Mouse (Mus musculus): Measurements from ENCODE around the gene Olfr222.

Olfr222 gene

GRCm38 (mm10) chr11:59560906-59561305 lies 15.1 kb downstream of the Olfr222 start:
- POLR2A ChIA-PET: interaction anchor here in 1 of 4 experiments (1.2 kb wide), 1 partner anchor 10 kb away, joined by 3 read pairs; no protein-coding TSS in a partner anchor

GRCm38 (mm10) chr11:59554535-59554934 lies 21.5 kb downstream of the Olfr222 start:
- ChIA-PET POLR2A (interaction anchor here in 1 of 4 experiments (0.7 to 1.1 kb wide), 3 partner anchors 10 to 14 kb away, joined by 3 to 4 read pairs (median 3); no protein-coding TSS in a partner anchor), CTCF (interaction anchor here in 2 of 4 experiments (1.1 kb wide), 2 partner anchors 14 to 28 kb away, joined by 3 read pairs; partner anchors contain the start of gene Zkscan17 (in 1 of the 2))

More at GRCm38 (mm10) chr11:59560906-59561305, 15.1 kb downstream of the Olfr222 start:
- CTCF ChIA-PET: interaction anchor here in 3 of 4 experiments (0.6 to 1.0 kb wide), 4 partner anchors 10 to 485 kb away, joined by 3 to 4 read pairs (median 3); no protein-coding TSS in a partner anchor

GRCm38 (mm10) chr11:59554127-59554526 lies 21.9 kb downstream of the Olfr222 start:
- ChIA-PET POLR2A (interaction anchor here in 1 of 4 experiments (0.7 to 1.1 kb wide), 3 partner anchors 10 to 15 kb away, joined by 3 to 4 read pairs (median 3); no protein-coding TSS in a partner anchor), CTCF (interaction anchor here in 2 of 4 experiments (1.1 kb wide), 2 partner anchors 15 to 28 kb away, joined by 3 read pairs; partner anchors contain the start of gene Zkscan17 (in 1 of the 2))

DNA sequence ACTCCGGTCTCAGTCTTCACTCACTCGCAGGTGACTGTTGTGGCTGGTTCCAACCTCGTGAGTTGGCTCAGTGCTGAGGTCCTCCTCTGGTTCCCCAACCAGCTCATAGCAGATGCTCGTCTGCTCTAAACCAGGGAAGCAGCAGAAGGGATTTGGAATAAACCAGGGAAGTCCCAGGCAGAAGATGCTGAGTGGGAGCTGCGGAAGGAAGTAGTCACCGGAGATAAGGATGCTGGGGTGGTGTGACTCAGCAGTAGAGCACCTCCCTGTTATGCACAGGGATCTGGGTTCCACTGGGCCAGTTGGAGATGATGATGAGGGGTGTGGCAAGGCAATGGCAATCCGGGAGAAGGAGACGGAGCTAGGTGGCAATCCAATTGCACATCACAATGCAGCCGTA lies 32.0 kb downstream of the Olfr222 start:
- CTCF ChIA-PET: interaction anchor here in 1 of 4 experiments (1.2 kb wide), 1 partner anchor 19 kb away, joined by 5 read pairs; no protein-coding TSS in a partner anchor
- POLR2A ChIA-PET: interaction anchor here in 2 of 4 experiments (0.9 to 1.3 kb wide), 5 partner anchors 9 to 26 kb away, joined by 3 to 4 read pairs (median 4); partner anchors contain the start of gene Zkscan17 (in 1 of the 2)

- ChIA-PET POLR2A (interaction anchor here in 1 of 4 experiments (1.0 to 1.3 kb wide), 2 partner anchors 9 to 11 kb away, joined by 3 to 4 read pairs; no protein-coding TSS in a partner anchor), CTCF (interaction anchor here in 1 of 4 experiments (0.5 kb wide), 1 partner anchor 320 kb away, joined by 7 read pairs; no protein-coding TSS in a partner anchor)
Observed at GRCm38 (mm10) chr11:59543376-59543775, 32.7 kb downstream of the Olfr222 start.

DNA sequence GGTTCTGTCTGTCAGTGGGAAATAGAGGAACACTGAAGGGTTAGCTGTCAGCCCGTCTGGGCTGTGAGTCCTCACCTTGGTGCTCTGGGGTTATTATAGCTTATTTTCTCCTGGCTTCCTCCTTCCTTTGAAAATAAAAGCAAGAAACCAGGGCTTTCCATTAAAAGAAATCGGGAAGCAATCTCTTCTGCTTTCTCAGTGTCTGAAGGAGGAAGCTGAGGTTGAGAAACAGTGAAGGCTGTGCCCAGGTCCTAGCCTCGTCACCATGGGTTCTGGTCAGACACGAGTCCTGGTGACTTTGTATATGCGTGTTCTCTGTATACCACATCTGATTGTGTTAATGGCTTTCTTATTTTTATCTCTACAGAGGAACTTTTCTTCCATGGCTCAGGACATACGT lies 33.6 kb downstream of the Olfr222 start:
- CTCF ChIA-PET: interaction anchor here in 1 of 4 experiments (0.7 kb wide), 1 partner anchor 17 kb away, joined by 4 read pairs; no protein-coding TSS in a partner anchor
- POLR2A ChIA-PET: no interaction called here

DNA sequence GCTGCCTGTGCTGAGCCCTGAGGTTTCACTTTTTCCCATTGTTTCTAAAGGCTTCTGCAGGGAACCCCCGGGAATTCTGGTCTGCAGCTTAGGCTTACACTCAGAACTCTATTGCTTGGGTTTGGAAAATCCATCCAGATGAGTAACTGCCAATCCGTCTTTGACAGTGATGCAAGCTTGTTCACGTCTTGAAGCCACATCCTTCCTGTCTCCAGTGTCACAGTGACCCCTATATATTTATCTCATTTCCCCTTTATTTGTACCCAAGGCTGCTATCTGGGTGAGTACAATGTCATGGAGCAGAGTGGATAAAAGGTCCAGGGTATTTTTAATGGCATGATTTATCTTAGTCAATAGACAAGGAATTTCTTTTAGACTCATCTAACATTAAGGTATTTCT lies 34.7 kb downstream of the Olfr222 start, which contains the start of gene Nlrp3:
TSS of gene Nlrp3 (plus strand) at position 245 of the 400 bp plus-strand sequence.
- ChIA-PET CTCF (interaction anchor here in 2 of 4 experiments (1.0 to 2.1 kb wide), 3 partner anchors 16 to 83 kb away, joined by 3 to 8 read pairs (median 3); no protein-coding TSS in a partner anchor), POLR2A (interaction anchor here in 1 of 4 experiments (0.8 kb wide), 1 partner anchor 69 kb away, joined by 3 read pairs; the partner anchor contains the start of gene Zfp867)

DNA sequence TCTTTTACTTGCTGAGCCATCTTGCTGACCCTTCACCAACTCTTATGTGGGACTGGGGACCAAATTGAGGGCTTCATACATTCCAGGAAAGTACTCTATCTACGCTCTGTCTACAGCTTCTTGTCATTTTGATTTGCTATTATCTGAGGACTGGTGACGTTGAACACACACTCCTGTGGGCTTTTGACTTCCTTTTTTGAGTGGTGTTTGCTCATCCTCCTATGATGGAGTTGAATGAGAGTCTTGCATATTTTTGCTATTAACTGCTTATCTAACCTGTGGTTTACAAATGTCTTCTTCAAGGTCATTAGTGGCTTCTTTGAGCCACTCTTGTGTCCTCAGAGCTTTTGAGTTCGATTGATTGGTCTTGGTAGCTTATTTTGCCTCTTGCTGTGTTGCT lies 35.9 kb downstream of the Olfr222 start:
- POLR2A ChIA-PET: interaction anchor here in 1 of 4 experiments (0.8 kb wide), 1 partner anchor 15 kb away, joined by 3 read pairs; no protein-coding TSS in a partner anchor
- CTCF ChIA-PET: interaction anchor here in 1 of 4 experiments (2.1 kb wide), 1 partner anchor 15 kb away, joined by 8 read pairs; no protein-coding TSS in a partner anchor

DNA sequence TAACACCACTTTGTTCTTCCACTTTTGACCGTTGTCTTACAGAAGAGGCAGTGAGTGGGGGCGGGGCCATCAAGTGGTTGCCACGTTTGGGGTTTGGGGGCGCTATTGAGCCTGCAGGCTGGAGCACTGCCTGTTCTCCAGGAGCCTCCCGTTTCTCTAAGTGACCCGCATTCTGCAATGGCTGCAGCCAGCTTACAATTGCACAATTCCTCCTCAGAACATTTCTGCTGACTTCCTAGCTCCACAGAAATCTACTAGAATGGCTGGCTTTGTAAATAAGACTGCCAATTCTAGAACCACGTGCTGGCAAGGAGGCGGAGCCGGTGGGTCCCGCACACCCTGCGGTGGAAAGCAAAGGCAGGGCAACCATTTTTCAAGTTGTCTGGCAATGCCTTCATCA lies 37.6 kb downstream of the Olfr222 start:
- ChIA-PET POLR2A (interaction anchor here in 2 of 4 experiments (1.0 to 2.0 kb wide), 3 partner anchors 12 to 14 kb away, joined by 3 to 6 read pairs (median 3); partner anchors contain the start of gene Zkscan17 (in 1 of the 2)), CTCF (interaction anchor here in 3 of 4 experiments (0.8 to 6.1 kb wide), 6 partner anchors 10 to 27 kb away, joined by 3 to 47 read pairs (median 3); partner anchors contain the start of gene Zkscan17 (in 3 of the 3))

DNA sequence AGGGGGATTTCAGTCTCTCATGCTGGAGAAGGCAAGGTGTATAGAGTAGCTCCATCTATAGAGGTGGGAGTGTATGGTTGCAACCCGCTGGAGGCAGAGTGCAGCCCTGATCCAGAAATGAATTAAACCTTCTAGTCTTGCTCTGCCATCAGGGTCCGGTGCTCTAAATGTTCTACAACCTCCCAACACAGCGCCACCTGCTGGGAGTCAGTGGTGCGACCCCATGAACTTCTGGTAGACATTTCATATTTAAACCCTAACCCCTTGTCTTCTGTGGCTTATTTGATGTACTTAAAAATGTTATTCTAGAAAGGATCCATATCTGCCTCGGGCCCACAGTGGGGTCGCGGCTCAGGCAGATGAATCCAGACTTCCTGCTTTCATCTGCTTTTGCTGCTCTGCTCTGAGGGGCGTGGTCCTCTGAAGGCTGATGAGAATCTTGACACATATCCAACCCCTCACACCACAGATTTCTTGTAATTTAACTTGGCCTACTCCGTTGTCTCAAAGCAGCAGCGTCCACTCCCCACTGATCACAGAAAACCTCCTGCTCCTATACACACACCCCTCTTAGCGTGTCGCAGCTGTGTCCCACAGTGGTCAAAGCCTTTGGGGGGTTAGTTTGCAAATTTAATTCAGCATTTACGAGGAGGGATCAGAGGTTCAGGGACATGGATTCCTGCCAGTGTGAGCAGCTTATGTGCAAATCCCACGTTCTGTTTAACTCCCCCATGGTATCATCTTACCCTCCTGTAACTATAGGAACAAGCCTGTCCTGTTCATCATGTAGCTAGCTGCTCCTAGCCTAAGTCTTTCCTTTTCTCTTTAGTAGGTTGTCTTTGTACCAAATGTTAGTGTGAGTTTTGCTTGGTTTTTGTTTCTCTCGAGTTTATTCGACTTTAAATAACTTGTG lies 38.6 kb downstream of the Olfr222 start:
- ChIA-PET CTCF (interaction anchor here in 3 of 4 experiments (0.5 to 6.1 kb wide), 7 partner anchors 11 to 1604 kb away, joined by 3 to 47 read pairs (median 3); partner anchors contain the start of gene Zkscan17 (in 2 of the 3)), POLR2A (interaction anchor here in 2 of 4 experiments (0.9 to 2.0 kb wide), 3 partner anchors 11 to 15 kb away, joined by 3 to 6 read pairs (median 3); partner anchors contain the start of gene Zkscan17 (in 1 of the 2))

DNA sequence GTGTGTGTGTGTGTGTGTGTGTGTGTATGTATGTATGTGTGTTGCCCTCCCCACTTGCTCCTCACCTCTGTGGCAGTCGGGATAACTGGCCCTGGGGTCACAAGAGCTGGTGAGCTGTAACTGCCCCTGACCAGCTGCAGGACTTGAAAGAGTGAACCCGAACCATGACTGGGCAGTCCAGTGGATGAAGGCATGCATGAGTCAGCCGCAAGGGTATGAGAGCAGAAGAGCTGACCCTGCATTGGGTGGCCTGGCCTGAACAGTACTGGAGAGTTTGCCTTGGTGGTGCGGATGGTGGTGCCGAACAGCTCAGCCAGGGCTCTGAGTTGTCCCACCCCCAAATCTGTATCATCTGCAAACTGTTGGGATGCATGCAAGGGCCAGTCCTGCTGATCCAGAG lies 44.5 kb downstream of the Olfr222 start:
- CTCF ChIA-PET: interaction anchor here in 1 of 4 experiments (0.6 kb wide), 1 partner anchor 192 kb away, joined by 7 read pairs; no protein-coding TSS in a partner anchor
- POLR2A ChIA-PET: interaction anchor here in 1 of 4 experiments (0.6 kb wide), 1 partner anchor 279 kb away, joined by 3 read pairs; no protein-coding TSS in a partner anchor

DNA sequence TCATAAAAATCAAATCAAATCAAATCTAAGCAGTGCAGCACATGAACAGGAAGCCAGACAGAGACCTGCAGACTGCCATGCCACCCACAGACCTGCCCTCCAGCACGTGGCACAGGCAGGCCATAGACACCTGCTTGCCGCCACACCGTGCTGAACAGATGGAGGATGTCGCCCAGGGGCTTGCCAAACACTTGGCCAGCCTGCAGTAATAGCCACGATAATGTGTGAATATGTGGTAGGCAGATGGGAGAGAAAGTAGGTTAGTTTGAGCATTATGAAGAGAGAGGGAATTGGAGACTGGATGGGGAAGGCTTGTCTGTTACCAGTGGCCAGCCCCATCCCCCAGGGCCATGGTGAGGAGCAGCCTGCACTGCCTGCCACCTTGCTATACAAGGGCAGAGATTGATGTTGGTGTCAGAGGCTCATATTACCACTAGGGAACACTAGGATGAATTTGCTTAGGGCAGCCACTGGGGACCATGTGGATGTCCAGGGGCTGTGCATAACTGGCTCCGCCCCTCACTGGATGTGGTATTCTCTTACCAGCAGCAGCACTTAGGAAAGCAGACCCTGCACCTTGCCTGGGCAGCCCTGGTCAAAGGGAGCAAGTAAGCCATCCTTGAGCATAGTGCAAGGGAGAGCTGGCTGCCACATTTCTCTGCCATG lies 45.0 kb downstream of the Olfr222 start:
- POLR2A ChIA-PET: interaction anchor here in 1 of 4 experiments (0.6 kb wide), 1 partner anchor 280 kb away, joined by 3 read pairs; no protein-coding TSS in a partner anchor
- CTCF ChIA-PET: no interaction called here

GRCm38 (mm10) chr11:59530221-59530620 lies 45.8 kb downstream of the Olfr222 start:
- CTCF ChIA-PET: no interaction called here
- POLR2A ChIA-PET: no interaction called here

GRCm38 (mm10) chr11:59526472-59527080 lies 49.5 kb downstream of the Olfr222 start, which contains the start of gene Zkscan17:
Zkscan17 (minus strand) TSS chr11:59526751.
- ChIA-PET POLR2A (interaction anchor here (0.6 to 2.6 kb wide), 30 partner anchors 9 to 571 kb away, joined by 3 to 17 read pairs (median 4); partner anchors contain the start of gene Zfp867 (in 1 of the 4)), CTCF (interaction anchor here (0.5 to 3.0 kb wide), 65 partner anchors 8 to 725 kb away, joined by 3 to 47 read pairs (median 4); partner anchors contain the start of genes Jmjd4 (in 2 of the 4), Cops3 (in 1 of the 4), Fam183b (in 1 of the 4) and Nlrp3 (in 1 of the 4))

DNA sequence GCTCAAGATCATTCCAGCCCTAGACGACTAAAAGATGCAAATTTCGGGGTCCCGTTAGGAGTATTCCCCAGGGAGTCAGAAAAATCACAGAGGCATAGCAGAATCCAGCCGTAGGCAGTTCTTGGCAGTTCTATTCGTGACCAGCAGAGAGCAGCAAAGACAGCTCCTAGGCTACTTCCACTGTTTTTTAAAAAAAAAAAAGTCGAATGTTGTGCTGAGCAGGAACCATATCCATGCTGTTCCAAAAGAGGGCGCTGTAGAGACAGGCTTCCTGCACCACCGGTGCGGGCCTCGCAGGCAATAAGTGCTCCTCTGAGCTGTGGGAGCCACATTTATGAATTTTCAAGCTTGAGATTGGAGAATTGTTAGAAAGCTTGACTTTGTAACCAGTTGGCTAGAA lies 50.8 kb downstream of the Olfr222 start:
- POLR2A ChIA-PET: interaction anchor here (0.7 to 2.6 kb wide), 25 partner anchors 9 to 1481 kb away, joined by 3 to 17 read pairs (median 3); partner anchors contain the start of gene Zfp867 (in 1 of the 4)
- CTCF ChIA-PET: interaction anchor here (0.5 to 3.0 kb wide), 118 partner anchors 9 to 1813 kb away, joined by 3 to 47 read pairs (median 4); partner anchors contain the start of genes Jmjd4 (in 2 of the 4), Nlrp3 (in 2 of the 4), Fam183b (in 1 of the 4) and Pld6 (in 1 of the 4)

- CTCF ChIA-PET: interaction anchor here (0.6 to 3.0 kb wide), 27 partner anchors 9 to 920 kb away, joined by 3 to 36 read pairs (median 6); partner anchors contain the start of genes Nlrp3 (in 1 of the 4) and Wnt9a (in 1 of the 4)
- POLR2A ChIA-PET: interaction anchor here in 3 of 4 experiments (1.0 to 2.2 kb wide), 6 partner anchors 13 to 254 kb away, joined by 3 to 8 read pairs (median 4); no protein-coding TSS in a partner anchor
Observed at GRCm38 (mm10) chr11:59524150-59524549, 51.9 kb downstream of the Olfr222 start.
